Mouse (Mus musculus) forebrain, embryonic 11.5 days (tissue): ENCODE data around the gene Gm8909. TPM values are rescaled to one million over a fixed set of nuclear protein-coding genes. Genes with fewer than 3 reads are reported as not detected.

Experiments
- polyA plus RNA-seq: library from polyadenylated mRNA; unstranded; fragments of >200 nt; fragmentation: Nextera tagmentation; extraction: Ambion mirVana; gene quantifications from 2 replicates; pipeline ENCODE4 v1.2.1, GENCODE M21; 2014

Gm8909 gene
- polyA plus RNA-seq, 1 experiment from 2014 or later = not detected

Other genes with a start within 250 kb of the Gm8909 start
- 108 and 122 TPM in 2 replicates for gene Abcf1, start 198.8 kb downstream of the Gm8909 start, polyA plus RNA-seq
- 46.0 and 48.4 TPM in 2 replicates for gene Gnl1, start 188.7 kb downstream of the Gm8909 start, polyA plus RNA-seq
- gene Prr3, start 188.3 kb downstream of the Gm8909 start, polyA plus RNA-seq = 50.8 and 54.4 TPM in 2 replicates
- 3.5 and 4.3 TPM in 2 replicates for gene H2-T24, start 148.0 kb downstream of the Gm8909 start, polyA plus RNA-seq
- 3.1 and 3.4 TPM in 2 replicates for gene H2-T23, start 135.7 kb downstream of the Gm8909 start, polyA plus RNA-seq
- gene H2-T22, start 125.8 kb downstream of the Gm8909 start, polyA plus RNA-seq = 7.6 and 8.3 TPM in 2 replicates
- not detected in 2 replicates for gene Gm6034, start 125.6 kb downstream of the Gm8909 start, polyA plus RNA-seq
- gene Gm11127, start 110.2 kb downstream of the Gm8909 start, polyA plus RNA-seq = not detected in 2 replicates
- not detected in 2 replicates for gene Gm19684, start 46.9 kb downstream of the Gm8909 start, polyA plus RNA-seq
- not detected in 2 replicates for gene Gm7030, start 39.1 kb downstream of the Gm8909 start, polyA plus RNA-seq
- not detected in 2 replicates for gene H2-T3, start 21.8 kb upstream of the Gm8909 start, polyA plus RNA-seq
- gene Rpp21, start 89.5 kb upstream of the Gm8909 start, polyA plus RNA-seq = 82.2 and 89.0 TPM in 2 replicates
- 22.0 and 23.0 TPM in 2 replicates for gene Trim39, start 103.7 kb upstream of the Gm8909 start, polyA plus RNA-seq
- 0.33 TPM in 2 replicates for gene H2-M10.2, start 118.0 kb upstream of the Gm8909 start, polyA plus RNA-seq
- not detected in 2 replicates for gene H2-M10.1, start 157.6 kb upstream of the Gm8909 start, polyA plus RNA-seq
- not detected in 2 replicates for gene H2-M10.3, start 199.9 kb upstream of the Gm8909 start, polyA plus RNA-seq